Mouse (Mus musculus) intestine, embryonic 16.5 days (tissue): ENCODE results near the gene Pop4. TPM values are rescaled to one million over a fixed set of nuclear protein-coding genes. Genes with fewer than 3 reads are reported as not detected.

Experiments
- ATAC-seq: fragments of 200-750 bp; cut with Nextera tagmentation; 2 replicates; pipeline ENCODE4 v1.8.0; 2017; ENCODE audit warnings: moderate TSS enrichment, moderate library complexity
- H3K27ac ChIP-seq: fragments of 300-500 bp; sonication (generic); 2 replicates; pipeline ENCODE4 v1.5.1; 2014; ENCODE audit warnings: mild to moderate bottlenecking, low read length
- H3K27me3 ChIP-seq: fragments of 300-500 bp; sonication (generic); replicated peaks from 2 replicates; pipeline ENCODE4 v1.6.1; 2014; ENCODE audit warnings: low read length, control low read depth, mixed read lengths; ENCODE audit not compliant: control insufficient read depth, insufficient read depth
- H3K36me3 ChIP-seq: fragments of 300-500 bp; sonication (generic); 2 replicates; pipeline ENCODE4 v1.6.1; 2014; ENCODE audit warnings: low read length, control low read depth; ENCODE audit not compliant: control insufficient read depth, insufficient read depth
- H3K4me1 ChIP-seq: fragments of 300-500 bp; sonication (generic); 2 replicates; pipeline ENCODE4 v1.6.1; 2014; ENCODE audit warnings: low read length, control low read depth, mixed read lengths; ENCODE audit not compliant: control insufficient read depth, insufficient read depth
- H3K4me2 ChIP-seq: fragments of 300-500 bp; sonication (generic); 2 replicates; pipeline ENCODE4 v1.6.1; 2014; ENCODE audit warnings: low read depth, low read length, control low read depth
- H3K4me3 ChIP-seq: fragments of 300-500 bp; sonication (generic); 2 replicates; pipeline ENCODE4 v1.5.1; 2014; ENCODE audit warnings: mild to moderate bottlenecking, low read length
- H3K9ac ChIP-seq: fragments of 300-500 bp; sonication (generic); 2 replicates; pipeline ENCODE4 v1.6.1; 2014; ENCODE audit warnings: low read depth, low read length
- H3K9me3 ChIP-seq: fragments of 300-500 bp; sonication (generic); 2 replicates; pipeline ENCODE4 v1.6.1; 2016; ENCODE audit warnings: low read length, control low read depth; ENCODE audit not compliant: control insufficient read depth
- WGBS: fragments of 180-500 bp; shearing (Covaris S2); extraction: QIAGEN DNeasy Blood & Tissue Kit; methylation state at CpG from one replicate; pipeline ENCODE4 v1.1.7; 2014; 5-methylcytosine and 5-hydroxymethylcytosine counted together
- polyA plus RNA-seq: library from polyadenylated mRNA; unstranded; fragments of >200 nt; fragmentation: Nextera tagmentation; extraction: Ambion mirVana; gene quantifications from 2 replicates; pipeline ENCODE4 v1.2.1, GENCODE M21; 2015

Pop4 gene
- polyA plus RNA-seq, 1 experiment from 2014 or later: 43.7 TPM

- Histone ChIP-seq H3K4me3 (no peak overlapping the region), H3K36me3 (no peaks in the 10 kb centered on the region), H3K4me2 (no peak overlapping the region), H3K9me3 (no peaks in the 10 kb centered on the region), H3K4me1 (peaks cover 4% of the 10 kb centered on the region; the same call in 1 of the 2 replicates), H3K27me3 (no peaks in the 10 kb centered on the region), H3K27ac (no peak overlapping the region), H3K9ac (no peak overlapping the region)
- ATAC-seq: no peak
- WGBS: 64% methylated on average over 5 of the region's 5 CpGs
Observed at GRCm38 (mm10) chr7:38214473-38215214, 56.6 kb downstream of the Pop4 start.

GRCm38 (mm10) chr7:38212651-38213062, 58.6 kb downstream of the Pop4 start:
- no peaks in the 10 kb centered on the region for H3K27me3 ChIP-seq
- H3K4me3 ChIP-seq: no peak overlapping the region
- no peak overlapping the region for H3K9ac ChIP-seq
- no peak overlapping the region for H3K27ac ChIP-seq
- WGBS: 23% methylated on average over 3 of the region's 3 CpGs
- H3K4me1 ChIP-seq: peaks cover 8% of the 10 kb centered on the region; the same call in 1 of the 2 replicates
- no peak overlapping the region for H3K4me2 ChIP-seq
- no peaks in the 10 kb centered on the region for H3K36me3 ChIP-seq
- no peaks in the 10 kb centered on the region for H3K9me3 ChIP-seq
- ATAC-seq: no peak

Other genes with a start within 250 kb of the Pop4 start
- 29.6 TPM in 2 replicates for gene Uri1, start 247.9 kb downstream of the Pop4 start, polyA plus RNA-seq
- 45.8 and 55.9 TPM in 2 replicates for gene Ccne1, start 163.9 kb downstream of the Pop4 start, polyA plus RNA-seq
- gene 1600014C10Rik, start 88.2 kb downstream of the Pop4 start, polyA plus RNA-seq: 16.6 TPM in 2 replicates
- 4.5 and 4.8 TPM in 2 replicates for gene Plekhf1, start 43.4 kb downstream of the Pop4 start, polyA plus RNA-seq